Mouse (Mus musculus) liver, embryonic 14.5 days (tissue): Measurements from ENCODE around the gene Ddb1.

Experiments used
- CTCF ChIP-seq: IDR thresholded peaks from 2 replicates; pipeline ENCODE4 v1.5.1; 2016; ENCODE audit warnings: antibody characterized with exemption, low read depth, control low read depth
- EP300 ChIP-seq: IDR thresholded peaks from 2 replicates; pipeline ENCODE4 v1.6.1; 2016; ENCODE audit warnings: antibody characterized with exemption, low read depth

DNA sequence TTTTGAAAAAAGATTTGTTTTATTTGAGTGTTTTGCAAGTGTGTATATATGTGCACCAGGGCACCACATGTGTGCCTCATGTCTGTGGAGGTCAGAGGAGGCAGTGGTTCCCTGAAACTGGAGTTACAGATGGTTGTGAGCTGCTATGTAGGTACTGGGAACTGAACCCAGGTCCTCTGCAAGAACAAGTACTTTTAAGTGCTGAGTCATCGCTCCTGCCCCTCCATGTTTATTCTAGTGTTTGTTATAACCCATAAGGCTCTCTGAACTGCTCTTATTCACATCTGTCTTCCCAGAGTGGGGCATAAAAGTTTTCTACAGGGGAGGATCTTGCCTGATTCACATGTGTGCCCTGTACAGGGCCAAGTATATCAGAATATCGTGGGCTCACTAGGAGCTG lies 5.5 kb upstream of the Ddb1 start:
- TF ChIP-seq CTCF (no peak), EP300 (no peak)
